Comparison of ENCODE assay signal across 17 mouse cellular contexts in genomic region chr3:55324029-55324428, GRCm38 (mm10).
"Had no signal": no experiment of that assay in that cellular context is flagged by ENCODE, and none has a peak within 500 bp of the region (broad histone marks: within the 10 kb centered on the region; RNA-seq: fewer than 3 reads in every experiment).

No protein-coding gene starts in this region.

- DNase-seq: left cerebral cortex, postnatal 4 days; liver; liver, embryonic 13.5 days; liver, postnatal 0 days; lung, adult 18-20 months; lung, adult 2 months; lung, embryonic 14.5 days; lung, postnatal 10 days; lung, postnatal 14 days; lung, postnatal 36 days; lung, postnatal 4 days; midbrain, embryonic 14.5 days had no signal

- ATAC-seq: liver, embryonic 12.5 days; liver, postnatal 0 days; lung, postnatal 0 days; midbrain, embryonic 13.5 days; midbrain, embryonic 15.5 days; midbrain, embryonic 16.5 days had no signal
